Mouse (Mus musculus) stomach, embryonic 14.5 days (tissue): ENCODE results near the gene Braf. TPM values are rescaled to one million over a fixed set of nuclear protein-coding genes. Genes with fewer than 3 reads are reported as not detected.
"Not testable (repeated sequence)": the region's sequence is repeated elsewhere in the genome, so short reads cannot be mapped to it uniquely, and the experiment has no call there.

Experiments
- ATAC-seq: fragments of 200-750 bp; cut with Nextera tagmentation; 2 replicates; pipeline ENCODE4 v1.8.0; 2017; ENCODE audit warnings: low read depth, moderate TSS enrichment; ENCODE audit not compliant: insufficient number of reproducible peaks, insufficient read depth, low FRiP score
- H3K27ac ChIP-seq: fragments of 300-500 bp; sonication (generic); 2 replicates; pipeline ENCODE4 v1.5.1; 2014; ENCODE audit warnings: mild to moderate bottlenecking, low read length, moderate library complexity, mixed read lengths
- H3K27me3 ChIP-seq: fragments of 300-500 bp; sonication (generic); 2 replicates; pipeline ENCODE4 v1.6.1; 2014; ENCODE audit warnings: low read length, control low read depth, mixed read lengths; ENCODE audit not compliant: control insufficient read depth, insufficient read depth
- H3K36me3 ChIP-seq: fragments of 300-500 bp; sonication (generic); 2 replicates; pipeline ENCODE4 v1.6.1; 2014; ENCODE audit warnings: mild to moderate bottlenecking, control low read depth, low read length, moderate library complexity, mixed read lengths; ENCODE audit not compliant: control insufficient read depth, insufficient read depth
- H3K4me1 ChIP-seq: fragments of 300-500 bp; sonication (generic); 2 replicates; pipeline ENCODE4 v1.6.1; 2014; ENCODE audit warnings: low read length, control low read depth, mixed read lengths; ENCODE audit not compliant: control insufficient read depth, insufficient read depth
- H3K4me2 ChIP-seq: fragments of 300-500 bp; sonication (generic); replicated peaks from 2 replicates; pipeline ENCODE4 v1.6.1; 2014; ENCODE audit warnings: low read depth, low read length, control low read depth
- H3K4me3 ChIP-seq: fragments of 300-500 bp; sonication (generic); 2 replicates; pipeline ENCODE4 v1.5.1; 2014; ENCODE audit warnings: low read depth, low read length, control low read depth
- H3K9ac ChIP-seq: fragments of 300-500 bp; sonication (generic); replicated peaks from 2 replicates; pipeline ENCODE4 v1.6.1; 2014; ENCODE audit warnings: low read depth, mild to moderate bottlenecking, control low read depth, low read length, moderate library complexity, mixed read lengths
- H3K9me3 ChIP-seq: fragments of 300-500 bp; sonication (generic); 2 replicates; pipeline ENCODE4 v1.6.1; 2016; ENCODE audit warnings: low read depth, low read length, control low read depth; ENCODE audit not compliant: control insufficient read depth
- WGBS: fragments of 180-500 bp; shearing (Covaris S2); extraction: QIAGEN DNeasy Blood & Tissue Kit; methylation state at CpG from one replicate; pipeline ENCODE4 v1.1.7; 2014; 5-methylcytosine and 5-hydroxymethylcytosine counted together
- polyA plus RNA-seq: library from polyadenylated mRNA; unstranded; fragments of >200 nt; fragmentation: Nextera tagmentation; extraction: Ambion mirVana; gene quantifications from 2 replicates; pipeline ENCODE4 v1.2.1, GENCODE M21; 2014

Braf gene
- polyA plus RNA-seq, 1 experiment from 2014 or later, result 19.8 TPM

- no peaks in the 10 kb centered on the region for H3K9me3 ChIP-seq
- under 1% methylated on average over 12 of the region's 12 CpGs for WGBS
- peak overlapping the region; percentile 95 for H3K4me3 ChIP-seq
- H3K4me1 ChIP-seq, result peaks cover 23% of the 10 kb centered on the region
- no peaks in the 10 kb centered on the region for H3K36me3 ChIP-seq
- H3K9ac ChIP-seq, result peak overlapping the region; percentile 90
- peak overlapping the region; percentile 86 for H3K4me2 ChIP-seq
- H3K27ac ChIP-seq, result peak overlapping the region; percentile 95
- peak; percentile 33; the same call in 1 of the 2 replicates for ATAC-seq
- H3K27me3 ChIP-seq, result no peaks in the 10 kb centered on the region
These were observed 759 bp downstream of the Braf start for GRCm38 (mm10) chr6:39724542-39724865.

- peaks cover 23% of the 10 kb centered on the region for H3K4me1 ChIP-seq
- no peaks in the 10 kb centered on the region for H3K36me3 ChIP-seq
- H3K27me3 ChIP-seq, result no peaks in the 10 kb centered on the region
- ATAC-seq, result no peak
- no peak overlapping the region for H3K27ac ChIP-seq
- peak overlapping the region; percentile 90 for H3K9ac ChIP-seq
- under 1% methylated on average over 7 of the region's 7 CpGs for WGBS
- peak overlapping the region; percentile 95 for H3K4me3 ChIP-seq
- no peaks in the 10 kb centered on the region for H3K9me3 ChIP-seq
- peak overlapping the region; percentile 86 for H3K4me2 ChIP-seq
These were observed 1.2 kb downstream of the Braf start for GRCm38 (mm10) chr6:39724071-39724470.

GRCm38 (mm10) chr6:39718567-39718966 is 6.7 kb downstream of the Braf start:
- no peak for ATAC-seq
- no peak overlapping the region for H3K9ac ChIP-seq
- no peaks in the 10 kb centered on the region for H3K36me3 ChIP-seq
- no peaks in the 10 kb centered on the region for H3K9me3 ChIP-seq
- H3K27me3 ChIP-seq, result no peaks in the 10 kb centered on the region
- WGBS, result 78% methylated on average over 6 of the region's 6 CpGs
- no peak overlapping the region for H3K4me2 ChIP-seq
- no peak overlapping the region for H3K27ac ChIP-seq
- peaks cover 19% of the 10 kb centered on the region; the same call in 1 of the 2 replicates for H3K4me1 ChIP-seq
- no peak overlapping the region for H3K4me3 ChIP-seq

- H3K27me3 ChIP-seq, result no peaks in the 10 kb centered on the region
- ATAC-seq, result no peak
- 74% methylated on average over 2 of the region's 2 CpGs for WGBS
- H3K27ac ChIP-seq, result no peak overlapping the region
- H3K36me3 ChIP-seq, result no peaks in the 10 kb centered on the region
- 0 out of 2 replicates have a peak, but pooled peaks cover 6% of the 10 kb centered on the region for H3K4me1 ChIP-seq
- H3K4me2 ChIP-seq, result no peak overlapping the region
- no peak overlapping the region for H3K9ac ChIP-seq
- H3K4me3 ChIP-seq, result no peak overlapping the region
- no peaks in the 10 kb centered on the region for H3K9me3 ChIP-seq
These were observed 8.2 kb downstream of the Braf start for GRCm38 (mm10) chr6:39717049-39717448.

- no peak for ATAC-seq
- no peaks in the 10 kb centered on the region for H3K9me3 ChIP-seq
- H3K9ac ChIP-seq, result no peak overlapping the region
- whole genome bisulfite sequencing, result 77% methylated on average over 7 of the region's 7 CpGs
- H3K4me1 ChIP-seq, result no peaks in the 10 kb centered on the region
- H3K27me3 ChIP-seq, result no peaks in the 10 kb centered on the region
- H3K27ac ChIP-seq, result no peak overlapping the region
- H3K4me3 ChIP-seq, result no peak overlapping the region
- H3K4me2 ChIP-seq, result no peak overlapping the region
- no peaks in the 10 kb centered on the region for H3K36me3 ChIP-seq
These were observed 10.9 kb downstream of the Braf start for GRCm38 (mm10) chr6:39714341-39714740.

GRCm38 (mm10) chr6:39713399-39713798 is 11.9 kb downstream of the Braf start:
- no peak overlapping the region for H3K9ac ChIP-seq
- H3K27ac ChIP-seq, result no peak overlapping the region
- 65% methylated on average over 3 of the region's 3 CpGs for WGBS
- H3K36me3 ChIP-seq, result no peaks in the 10 kb centered on the region
- no peak overlapping the region for H3K4me3 ChIP-seq
- ATAC-seq, result no peak
- H3K4me2 ChIP-seq, result no peak overlapping the region
- H3K9me3 ChIP-seq, result no peaks in the 10 kb centered on the region
- H3K4me1 ChIP-seq, result no peaks in the 10 kb centered on the region
- H3K27me3 ChIP-seq, result no peaks in the 10 kb centered on the region

GRCm38 (mm10) chr6:39705625-39706024 is 19.6 kb downstream of the Braf start:
- no peak overlapping the region for H3K4me2 ChIP-seq
- H3K36me3 ChIP-seq, result no peaks in the 10 kb centered on the region
- no peaks in the 10 kb centered on the region for H3K9me3 ChIP-seq
- no peak overlapping the region for H3K9ac ChIP-seq
- ATAC-seq, result no peak
- no peaks in the 10 kb centered on the region for H3K4me1 ChIP-seq
- no peak overlapping the region for H3K4me3 ChIP-seq
- WGBS, result 97% methylated on average over 4 of the region's 4 CpGs
- no peak overlapping the region for H3K27ac ChIP-seq
- H3K27me3 ChIP-seq, result no peaks in the 10 kb centered on the region

GRCm38 (mm10) chr6:39693126-39693525 is 32.1 kb downstream of the Braf start:
- no peaks in the 10 kb centered on the region for H3K4me1 ChIP-seq
- no peaks in the 10 kb centered on the region for H3K36me3 ChIP-seq
- no peak overlapping the region for H3K4me3 ChIP-seq
- 89% methylated on average over 1 of the region's 1 CpGs for WGBS
- H3K27ac ChIP-seq, result no peak overlapping the region
- no peaks in the 10 kb centered on the region for H3K9me3 ChIP-seq
- H3K9ac ChIP-seq, result no peak overlapping the region
- no peak overlapping the region for H3K4me2 ChIP-seq
- ATAC-seq, result no peak
- H3K27me3 ChIP-seq, result no peaks in the 10 kb centered on the region

GRCm38 (mm10) chr6:39686839-39687238 is 38.4 kb downstream of the Braf start:
- not testable (repeated sequence) for ATAC-seq, H3K9ac ChIP-seq, H3K27ac ChIP-seq, H3K9me3 ChIP-seq, H3K36me3 ChIP-seq, H3K4me3 ChIP-seq, H3K27me3 ChIP-seq, H3K4me2 ChIP-seq, H3K4me1 ChIP-seq
